ENCODE assay signal across 8 mouse cellular contexts in the genomic region with DNA sequence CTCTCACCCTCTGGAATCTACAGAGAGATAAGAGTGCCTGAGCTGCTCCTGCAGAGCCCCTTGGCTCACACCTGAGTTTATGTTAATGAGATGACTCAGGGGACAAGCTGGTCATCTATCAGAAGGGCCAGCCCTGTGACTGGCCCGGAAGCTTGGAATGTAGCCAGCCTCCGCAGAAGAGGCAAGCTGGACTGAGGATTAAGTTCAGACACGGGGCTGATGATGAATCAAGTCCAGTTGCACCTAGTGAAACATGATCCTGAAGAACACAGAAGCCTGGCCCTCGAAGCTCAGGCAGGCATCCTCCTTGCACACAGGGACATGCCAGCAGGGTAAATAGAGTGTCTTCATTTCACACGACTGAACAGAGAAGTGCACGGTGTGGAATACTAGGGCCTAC. TPM values are rescaled to one million over a fixed set of nuclear protein-coding genes. Genes with fewer than 3 reads are reported as not detected.
DNase-seq lines count a peak whose midpoint lies in the region.

No protein-coding gene starts in this region.

- DNase-seq in urinary bladder, postnatal 14 days (ENCODE audit: low spot score), result peak; percentile 72
- no peak for DNase-seq in urinary bladder, postnatal 4 days (ENCODE audit: low spot score in 2 of 2)
- DNase-seq in gastrocnemius, adult 8-10 months (ENCODE audit: low spot score in 2 of 2), result peak; percentile 69 to 84
- DNase-seq in kidney, adult 8-10 months, result peak; percentile 12 to 24
- no peak for DNase-seq in spleen, postnatal 36 days (ENCODE audit: low spot score in 2 of 2)
- DNase-seq in left cerebral cortex, postnatal 36 days (ENCODE audit: low spot score in 2 of 2), result no peak
- no peak for DNase-seq in frontal cortex, postnatal 36 days (ENCODE audit: low spot score in 2 of 2)
- no peak for DNase-seq in right cerebral cortex, postnatal 14 days

- intact Hi-C loops in left cerebral cortex, postnatal 36 days (cut with DNase I), result no loop called here

RNA-seq across cellular contexts. Expression of gene 1700056E22Rik, which starts 17.7 kb away (rescaled TPM):
- total RNA-seq in gastrocnemius, adult 8-10 months (2022), result 1 to 10 TPM in 1 of 4 experiments, under 1 TPM in 3; 0.40 to 1.2 (median 0.49) TPM
- total RNA-seq in left cerebral cortex, postnatal 36 days (2021), result under 1 TPM in 1 of 2 experiments, not detected in 1; 0.32 TPM

RNA-seq across cellular contexts. Expression of gene Dusp10, which starts 38.7 kb away (rescaled TPM):
- total RNA-seq in gastrocnemius, adult 8-10 months (2022), result 10 to 100 TPM; 18.7 to 31.0 (median 23.8) TPM
- 1 to 10 TPM; 6.0 to 7.1 TPM for total RNA-seq in left cerebral cortex, postnatal 36 days (2021)

Comparison
In these comparisons a context has a peak if more than half of its experiments do, and no peak if none do; other contexts are left out.
1. DNase-seq: peak in urinary bladder, postnatal 14 days (single experiment), gastrocnemius, adult 8-10 months (2 of 2) and kidney, adult 8-10 months (2 of 2); none in urinary bladder, postnatal 4 days (0 of 2), spleen, postnatal 36 days (0 of 2), left cerebral cortex, postnatal 36 days (0 of 2), frontal cortex, postnatal 36 days (0 of 2) and right cerebral cortex, postnatal 14 days (single experiment).